Mouse (Mus musculus): ENCODE data around the gene Efcab10. TPM values are rescaled to one million over a fixed set of nuclear protein-coding genes. Genes with fewer than 3 reads are reported as not detected.

Gene Efcab10
- polyA plus RNA-seq, 1 experiment from 2014 or later, result 1.0 TPM

GRCm38 (mm10) chr12:33433812-33434211 is 39.2 kb downstream of the Efcab10 start:
- peaks cover 40% of the 10 kb centered on the region for H3K36me3 ChIP-seq (replicated peaks)
- no peaks in the 10 kb centered on the region for H3K27me3 ChIP-seq (replicated peaks; ENCODE audit: low read depth, poor library complexity, severe bottlenecking)
- no peak overlapping the region for H3K4me3 ChIP-seq
- H3K9me3 ChIP-seq, result no peaks in the 10 kb centered on the region
- no peak overlapping the region for H3K27ac ChIP-seq (replicated peaks)
- no peak for DNase-seq (ENCODE audit: low spot score)
- peaks cover 10% of the 10 kb centered on the region for H3K4me1 ChIP-seq
- 89% methylated on average over 9 of the region's 9 CpGs for WGBS

GRCm38 (mm10) chr12:33434758-33435157 is 40.1 kb downstream of the Efcab10 start:
- no peak overlapping the region for H3K27ac ChIP-seq (replicated peaks)
- peaks cover 10% of the 10 kb centered on the region for H3K4me1 ChIP-seq
- no peaks in the 10 kb centered on the region for H3K27me3 ChIP-seq (replicated peaks; ENCODE audit: low read depth, poor library complexity, severe bottlenecking)
- H3K9me3 ChIP-seq, result no peaks in the 10 kb centered on the region
- DNase-seq (ENCODE audit: low spot score), result no peak
- 94% methylated on average over 4 of the region's 4 CpGs for WGBS
- no peak overlapping the region for H3K4me3 ChIP-seq
- peaks cover 49% of the 10 kb centered on the region for H3K36me3 ChIP-seq (replicated peaks)

Other genes with a start within 250 kb of the Efcab10 start
- gene Atxn7l1, start 247.2 kb upstream of the Efcab10 start, polyA plus RNA-seq (2016; fragmentation: Nextera tagmentation; extraction: Ambion mirVana), result 13.6 and 14.6 TPM in 2 replicates
- 76.5 and 91.3 TPM in 2 replicates for gene Twistnb, start 34.8 kb downstream of the Efcab10 start, polyA plus RNA-seq (2016; fragmentation: Nextera tagmentation; extraction: Ambion mirVana)

Measured in embryonic facial prominence, embryonic 10.5 days (tissue).